Mouse (Mus musculus) adrenal gland, postnatal 36 days (tissue): ENCODE measurements around the gene Ccdc134. TPM values are rescaled to one million over a fixed set of nuclear protein-coding genes. Genes with fewer than 3 reads are reported as not detected.

Experiments used
- DNase-seq, 2 experiments: peaks; one replicate each; pipeline ENCODE4 v3.0.0; 2021; ENCODE audit warnings: mixed read lengths in 1 of 2
- total RNA-seq, 2 experiments: library from RNA; stranded (reverse); gene quantifications; 2 replicates each; pipeline ENCODE4 v1.2.3; 2021

Gene Ccdc134
- total RNA-seq, 2 experiments from 2014 or later: 6.7 to 11.3 TPM

DNA sequence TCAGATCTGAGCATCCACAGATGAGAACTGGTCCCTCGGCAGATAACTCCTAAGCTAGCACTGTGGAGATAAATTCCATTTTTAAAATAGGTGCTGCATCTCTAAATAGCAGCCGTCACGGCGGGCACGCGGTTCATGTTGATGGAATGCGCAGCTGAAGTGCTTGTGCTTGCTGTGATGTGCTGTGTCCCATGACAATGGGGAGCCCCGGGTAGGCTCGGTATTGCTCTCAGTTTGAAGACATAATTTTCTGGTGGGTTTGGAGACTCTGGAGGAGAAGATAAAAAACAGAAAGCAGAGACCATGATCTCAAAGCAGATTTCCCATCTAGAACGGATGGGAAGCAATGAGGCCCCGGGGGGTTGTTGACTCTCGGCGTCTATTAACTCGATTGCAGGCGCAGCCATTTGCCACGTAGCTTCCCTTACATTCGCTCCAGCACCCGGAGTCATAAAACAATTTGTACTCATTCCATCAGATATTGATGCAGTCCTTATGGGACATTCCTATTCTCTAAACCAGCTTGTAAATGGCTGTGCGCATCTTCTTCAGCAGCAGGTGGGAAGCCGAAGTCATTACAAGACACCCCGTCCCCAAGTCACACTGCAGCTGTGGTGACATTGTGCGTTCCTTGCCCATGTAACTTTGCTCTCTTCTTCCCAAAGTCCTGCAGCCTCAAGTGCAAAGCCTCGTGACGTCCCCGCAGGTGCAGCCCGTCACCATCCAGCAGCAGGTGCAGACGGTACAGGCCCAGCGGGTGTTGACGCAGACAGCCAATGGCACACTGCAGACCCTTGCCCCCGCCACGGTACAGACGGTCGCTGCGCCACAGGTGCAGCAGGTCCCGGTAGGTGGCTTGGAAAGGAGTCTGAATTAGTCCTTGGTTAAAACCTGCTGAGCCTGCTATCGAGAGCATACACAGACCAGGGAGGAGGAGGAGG, 43.0 kb downstream of the Ccdc134 start:
- DNase-seq: no peak

DNA sequence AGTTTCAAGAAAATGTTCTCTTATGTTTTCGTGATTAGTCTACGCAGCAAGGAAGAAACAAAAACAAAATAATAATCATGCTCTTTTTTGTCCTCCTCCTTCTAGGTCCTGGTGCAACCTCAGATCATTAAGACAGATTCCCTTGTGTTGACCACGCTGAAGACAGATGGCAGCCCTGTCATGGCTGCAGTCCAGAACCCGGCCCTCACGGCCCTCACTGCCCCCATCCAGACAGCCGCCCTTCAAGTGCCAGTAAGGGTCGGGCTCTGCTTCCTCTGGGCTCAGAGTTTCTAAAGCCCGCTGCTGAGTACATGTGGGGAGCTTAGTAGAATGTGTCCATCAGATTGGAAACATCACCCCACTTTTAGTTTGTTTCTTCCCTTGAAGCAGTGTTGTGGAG, 44.9 kb downstream of the Ccdc134 start:
- no peak for DNase-seq

DNA sequence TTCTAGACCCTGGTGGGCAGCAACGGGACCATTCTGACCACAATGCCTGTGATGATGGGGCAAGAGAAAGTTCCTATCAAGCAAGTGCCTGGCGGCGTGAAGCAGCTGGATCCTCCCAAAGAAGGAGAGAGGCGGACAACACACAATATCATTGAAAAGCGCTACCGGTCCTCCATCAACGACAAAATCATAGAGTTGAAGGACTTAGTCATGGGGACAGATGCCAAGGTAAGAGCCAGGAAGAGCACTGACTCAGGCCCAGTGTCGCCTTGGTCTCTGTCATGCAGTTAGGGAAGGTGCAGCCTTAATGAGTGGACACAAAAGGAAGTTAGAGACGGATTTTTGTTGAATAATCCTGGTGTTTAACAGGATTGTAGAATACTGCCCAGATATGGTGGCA, 47.4 kb downstream of the Ccdc134 start:
- peak in 1 of 2 experiments; percentile 42 for DNase-seq

DNA sequence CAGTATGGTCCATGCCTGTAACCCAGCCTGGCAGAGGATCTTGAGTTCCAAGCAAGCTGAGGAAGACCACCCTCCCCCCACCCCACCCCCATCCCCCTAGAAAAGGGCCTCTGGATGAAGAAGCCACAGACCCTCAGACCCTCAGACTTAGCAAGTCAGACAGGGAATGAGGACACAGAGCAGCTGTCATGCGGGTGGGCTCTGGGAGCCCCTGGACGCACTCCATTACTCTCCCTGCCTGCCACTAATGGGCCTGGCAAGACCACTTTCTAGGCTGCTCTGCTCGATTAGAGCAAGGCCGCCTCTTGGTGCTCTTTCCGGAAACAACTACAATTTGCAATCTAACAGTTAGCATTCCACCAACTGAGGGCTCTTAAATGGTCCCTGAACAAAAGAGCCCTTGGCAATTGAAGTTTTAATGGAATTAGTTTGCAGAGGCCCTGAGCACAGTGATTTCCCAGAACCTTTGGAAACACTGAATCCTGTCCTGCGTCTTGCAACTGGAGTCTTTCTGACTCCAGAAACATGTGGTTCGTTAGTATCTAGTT, 50.1 kb downstream of the Ccdc134 start:
- DNase-seq: no peak

DNA sequence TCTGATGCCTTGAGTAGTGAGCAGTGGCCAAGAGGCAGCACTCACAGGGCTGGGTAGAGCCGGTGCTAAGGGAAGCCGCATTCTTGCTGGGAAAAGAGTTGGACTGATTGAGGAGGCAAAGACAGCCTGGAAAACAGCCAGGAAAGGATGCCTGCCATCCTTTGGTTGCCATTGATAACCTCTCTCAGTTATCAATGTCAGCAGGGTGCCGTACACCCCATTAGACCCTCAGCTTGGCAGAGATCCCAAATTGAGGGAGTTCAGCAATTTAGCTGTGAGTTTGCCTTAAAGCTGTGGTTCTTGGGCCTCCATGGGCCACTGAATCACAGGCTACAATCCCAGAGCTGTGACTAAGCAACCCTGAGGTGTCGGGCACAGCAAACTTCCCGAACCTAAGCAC, 53.4 kb downstream of the Ccdc134 start:
- DNase-seq: no peak

DNA sequence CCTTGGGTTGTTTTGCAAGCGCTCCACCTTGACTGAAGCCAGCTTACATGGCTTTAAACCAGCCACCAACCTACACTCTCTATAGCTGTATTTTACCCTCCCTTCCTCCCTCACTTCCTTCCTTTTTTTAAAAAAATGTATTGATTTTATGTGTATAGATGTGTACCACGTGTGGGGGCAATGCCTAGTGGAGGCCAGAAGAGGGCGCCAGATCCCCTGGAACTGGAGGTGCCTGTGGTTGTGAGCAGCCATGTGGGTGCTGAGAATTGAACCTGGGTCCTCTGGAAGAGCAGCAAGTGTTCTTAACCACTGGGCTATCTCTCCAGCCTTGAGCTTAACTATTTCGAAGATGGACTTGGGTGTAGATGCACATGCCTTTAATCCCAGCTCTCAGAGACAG, 54.6 kb downstream of the Ccdc134 start:
- DNase-seq: no peak

DNA sequence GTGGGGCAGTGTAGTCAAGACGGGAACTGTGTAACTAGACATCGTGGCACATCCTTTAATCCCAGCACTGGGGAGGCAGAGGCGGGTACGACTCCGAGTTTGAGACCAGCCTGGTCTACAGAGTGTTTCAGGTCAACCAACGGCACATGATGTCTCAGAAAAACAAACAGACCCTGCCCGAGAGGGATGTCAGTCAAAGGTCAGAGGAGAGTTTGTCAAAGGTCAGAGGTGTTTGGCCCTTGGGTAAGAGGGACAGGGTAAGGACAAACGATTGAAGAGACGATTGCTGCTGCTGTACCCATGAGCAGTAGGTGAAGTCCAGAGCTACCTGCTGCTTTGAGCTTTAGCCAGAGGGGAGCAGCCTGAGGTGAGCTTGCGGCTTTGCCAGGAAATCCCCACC, 55.9 kb downstream of the Ccdc134 start:
- DNase-seq: no peak

DNA sequence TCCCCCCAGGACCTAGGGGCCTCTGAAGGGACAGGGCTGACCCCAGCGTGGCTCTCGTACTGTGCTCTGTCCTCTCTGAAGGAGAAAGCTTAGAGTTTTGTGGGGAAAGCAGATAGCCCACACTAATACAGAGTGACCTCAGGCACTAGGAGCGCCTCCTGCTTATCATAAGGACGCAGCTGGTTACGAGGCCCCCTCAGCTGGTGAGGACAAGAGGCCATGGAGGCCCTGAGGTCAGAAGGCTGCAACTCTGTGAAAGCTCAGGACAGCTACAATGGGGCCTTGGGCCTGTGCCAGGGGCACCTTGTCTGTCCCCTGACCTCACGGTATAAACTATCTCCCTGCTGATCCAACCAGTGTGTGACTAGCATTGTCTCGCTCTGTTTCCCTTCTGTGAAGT, 56.5 kb downstream of the Ccdc134 start:
- no peak for DNase-seq

DNA sequence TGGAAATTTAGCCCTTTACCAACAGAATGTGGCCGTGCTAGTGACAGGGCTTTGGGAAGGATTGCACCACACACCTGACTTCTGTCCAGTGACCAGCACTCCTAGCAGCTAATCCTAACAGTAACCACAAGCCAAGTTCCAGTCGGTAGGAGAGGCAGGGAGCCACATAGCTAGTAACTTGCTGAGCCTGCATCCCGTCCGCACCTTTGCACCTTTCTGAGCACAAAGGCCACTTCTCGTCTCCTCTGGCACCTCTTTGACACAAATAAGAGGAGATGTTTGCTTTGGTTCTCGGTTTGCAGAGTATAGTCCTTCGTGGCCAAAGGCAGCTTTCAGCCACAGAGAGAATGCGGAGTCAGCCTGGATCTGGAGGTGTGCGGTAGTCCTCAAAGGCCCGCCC, 56.9 kb downstream of the Ccdc134 start:
- no peak for DNase-seq

DNA sequence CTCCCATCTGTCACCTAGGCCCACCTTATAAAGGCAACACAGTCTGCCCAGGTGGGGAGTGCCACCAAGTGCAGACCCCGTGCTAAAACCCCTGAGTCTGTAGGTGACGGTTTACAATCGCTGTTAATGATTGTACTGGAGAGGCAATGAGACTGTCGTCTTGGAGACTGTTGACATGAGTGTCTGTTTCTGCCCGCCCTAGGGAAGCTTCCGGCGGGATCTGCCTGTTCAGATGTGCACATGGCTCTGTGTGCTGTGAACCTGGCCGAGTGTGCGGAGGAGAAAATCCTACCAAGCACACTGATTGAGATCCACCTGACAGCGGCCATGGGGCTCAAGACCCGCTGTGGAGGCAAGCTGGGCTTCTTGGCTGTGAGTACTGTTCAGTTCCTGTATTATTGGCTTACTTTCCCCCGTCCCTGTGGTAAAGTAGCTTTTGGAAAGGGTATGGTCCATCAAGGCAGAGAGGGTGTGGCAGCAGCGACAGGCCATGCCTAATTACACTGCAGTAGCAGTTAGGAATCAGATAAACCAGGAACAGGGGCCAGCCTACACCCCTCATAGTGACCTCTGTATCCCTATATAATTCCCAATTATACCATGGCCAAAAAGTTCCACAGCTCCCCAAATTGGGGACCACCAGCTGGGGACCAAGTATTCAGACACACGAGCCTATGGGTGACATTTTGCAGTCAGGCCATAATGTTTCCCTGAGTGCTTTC, 57.5 kb downstream of the Ccdc134 start:
- no peak for DNase-seq

DNA sequence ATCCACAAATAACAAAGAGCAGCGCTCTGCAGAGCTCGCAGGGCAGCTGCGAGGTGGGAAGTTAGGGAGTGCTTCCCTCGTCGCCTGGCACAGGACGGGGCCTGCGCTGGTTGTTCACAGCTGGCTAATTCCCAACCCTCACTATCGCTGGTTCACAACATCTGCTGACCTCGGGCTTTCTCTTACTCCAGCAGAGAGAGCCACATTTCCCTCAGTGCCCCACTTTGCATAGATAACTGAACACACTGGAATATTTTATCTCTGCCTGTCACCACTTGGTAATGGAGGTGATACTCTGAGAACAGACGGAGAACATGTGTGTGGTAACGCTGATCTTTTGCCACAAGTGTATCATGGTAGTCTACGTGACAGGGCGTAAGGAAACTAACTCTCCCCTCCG, 58.4 kb downstream of the Ccdc134 start:
- no peak for DNase-seq

DNA sequence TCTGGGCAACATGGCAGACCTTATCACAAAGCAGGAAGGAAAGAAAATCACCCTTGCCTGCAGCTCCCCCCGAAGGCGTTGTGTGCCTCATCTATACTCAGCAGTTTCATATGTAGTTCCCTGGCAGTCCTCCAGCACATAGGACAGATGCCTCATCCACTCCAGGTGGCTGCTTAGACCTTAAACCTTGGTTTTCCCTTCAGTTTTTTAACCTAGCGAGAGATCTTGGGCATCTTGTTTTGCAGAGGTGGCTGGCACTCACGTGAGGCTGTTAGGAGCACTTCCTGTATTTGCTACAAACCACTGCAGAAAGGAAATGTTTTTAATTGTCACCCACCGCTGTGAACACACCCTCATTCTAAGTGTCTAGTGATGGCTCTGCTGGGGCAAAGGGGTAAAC, 59.2 kb downstream of the Ccdc134 start:
- no peak for DNase-seq

DNA sequence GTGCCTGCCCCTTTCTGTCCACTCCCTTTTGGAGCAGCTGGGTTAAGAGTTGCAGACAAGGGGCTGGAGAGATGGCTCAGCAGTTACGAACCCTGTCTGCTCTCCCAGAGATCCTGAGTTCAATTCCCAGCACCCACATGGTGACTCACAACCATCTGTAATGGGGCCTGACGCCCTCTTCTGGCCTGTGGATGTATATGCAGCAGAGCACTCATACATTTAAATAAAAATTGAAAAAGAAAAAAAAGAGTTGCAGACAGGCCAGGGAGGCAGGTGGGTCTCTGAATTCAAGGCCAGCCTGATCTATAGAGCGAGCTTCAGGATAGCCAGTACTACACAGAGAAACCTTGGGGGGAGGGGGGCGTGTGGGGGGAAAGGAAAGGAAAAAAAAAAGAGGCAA, 59.7 kb downstream of the Ccdc134 start:
- DNase-seq: no peak

DNA sequence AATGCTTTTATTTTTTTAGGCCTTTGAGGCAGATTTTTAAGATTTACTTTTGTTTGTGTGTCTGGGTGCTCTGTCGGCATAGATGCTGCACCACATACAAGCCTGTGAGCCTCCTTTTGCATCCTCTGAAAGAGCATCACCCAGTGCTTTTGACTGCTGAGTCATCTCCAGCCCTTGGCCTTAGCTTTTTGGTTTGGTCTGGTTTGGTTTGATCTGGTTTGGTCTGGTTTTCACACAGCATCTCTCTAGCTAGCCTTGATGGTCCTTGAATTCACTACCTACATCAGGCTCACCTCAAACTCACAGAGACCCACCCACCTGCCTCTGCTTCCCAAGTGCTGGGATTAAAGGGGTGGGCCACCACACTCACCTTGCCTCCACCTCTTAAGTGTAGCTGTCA, 60.2 kb downstream of the Ccdc134 start:
- DNase-seq: no peak

DNA sequence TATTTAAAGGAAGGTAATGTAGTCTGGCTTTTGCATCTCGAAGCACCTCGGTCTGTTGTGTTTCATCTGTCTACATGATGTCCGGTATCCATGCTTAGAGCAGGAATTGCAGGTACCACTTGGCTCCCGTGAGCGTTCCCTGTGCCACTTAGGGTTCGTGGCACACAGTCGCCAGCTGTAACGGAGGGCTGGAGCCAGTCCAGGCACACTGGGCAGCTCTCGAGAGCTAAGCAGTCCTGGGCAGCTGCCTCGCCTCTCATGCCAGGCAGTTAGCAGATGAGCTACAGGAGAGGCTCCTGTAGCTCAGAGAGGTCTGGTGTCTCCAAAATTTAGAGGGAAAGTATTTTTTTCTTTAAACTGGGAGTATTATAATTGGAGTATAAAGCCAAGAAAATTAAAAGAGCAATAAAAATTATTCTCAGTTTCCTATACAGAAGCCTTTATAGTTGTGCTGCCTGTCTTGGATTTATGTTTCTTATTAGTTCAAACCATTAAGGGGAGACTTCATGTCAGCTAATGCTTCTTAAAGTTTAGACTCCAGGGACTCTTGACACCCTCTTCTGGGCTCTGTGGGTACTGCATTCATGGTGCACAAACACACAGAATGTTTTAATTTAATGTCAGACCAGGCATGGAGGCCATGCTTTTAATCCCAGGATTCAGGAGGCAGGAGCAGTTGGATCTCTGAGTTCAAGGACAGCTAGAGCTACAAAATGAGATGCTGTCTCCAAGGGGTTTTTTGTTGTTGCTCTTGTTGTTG, 60.9 kb downstream of the Ccdc134 start:
- peak; percentile 28 to 53 for DNase-seq

Other genes starting within 250 kb of the Ccdc134 start
- 10 to 100 TPM; 23.5 to 24.9 TPM for gene Polr3h, start 201.7 kb upstream of the Ccdc134 start, total RNA-seq
- gene Csdc2, start 191.2 kb upstream of the Ccdc134 start, total RNA-seq: 10 to 100 TPM; 12.4 to 16.0 TPM
- gene Pmm1, start 167.0 kb upstream of the Ccdc134 start, total RNA-seq: 10 to 100 TPM; 51.1 to 90.8 TPM
- gene 1700029P11Rik, start 147.4 kb upstream of the Ccdc134 start, total RNA-seq: not detected
- 10 to 100 TPM; 55.2 to 81.1 TPM for gene Xrcc6, start 140.1 kb upstream of the Ccdc134 start, total RNA-seq
- 100 to 1,000 TPM in 1 of 2 experiments, 10 to 100 TPM in 1; 54.2 to 105 TPM for gene Desi1, start 94.1 kb upstream of the Ccdc134 start, total RNA-seq
- 10 to 100 TPM; 88.7 to 94.1 TPM for gene Snu13, start 80.3 kb upstream of the Ccdc134 start, total RNA-seq
- gene 4930407I10Rik, start 68.8 kb upstream of the Ccdc134 start, total RNA-seq: not detected
- gene Mei1, start 57.9 kb upstream of the Ccdc134 start, total RNA-seq: 1 to 10 TPM in 1 of 2 experiments, under 1 TPM in 1; 0.76 to 3.7 TPM
- gene Srebf2, start 19.3 kb downstream of the Ccdc134 start, total RNA-seq: 100 to 1,000 TPM in 1 of 2 experiments, 10 to 100 TPM in 1; 80.3 to 113 TPM
- under 1 TPM; 0.46 to 0.73 TPM for gene Shisa8, start 84.9 kb downstream of the Ccdc134 start, total RNA-seq
- gene Tnfrsf13c, start 96.4 kb downstream of the Ccdc134 start, total RNA-seq: under 1 TPM in 1 of 2 experiments, not detected in 1; 0.20 TPM
- gene Cenpm, start 116.8 kb downstream of the Ccdc134 start, total RNA-seq: 1 to 10 TPM; 2.9 to 4.3 TPM
- 1 to 10 TPM in 1 of 2 experiments, under 1 TPM in 1; 0.23 to 1.2 TPM for gene 1500009C09Rik, start 124.5 kb downstream of the Ccdc134 start, total RNA-seq
- gene Sept3, start 147.0 kb downstream of the Ccdc134 start, total RNA-seq: 1 to 10 TPM; 2.6 to 4.3 TPM
- gene Wbp2nl, start 171.0 kb downstream of the Ccdc134 start, total RNA-seq: not detected
- 10 to 100 TPM; 59.1 to 68.1 TPM for gene Naga, start 211.0 kb downstream of the Ccdc134 start, total RNA-seq
- gene Pheta2, start 211.0 kb downstream of the Ccdc134 start, total RNA-seq: 1 to 10 TPM in 1 of 2 experiments, under 1 TPM in 1; 0.59 to 1.1 TPM
- 100 to 1,000 TPM; 166 to 186 TPM for gene Smdt1, start 211.0 kb downstream of the Ccdc134 start, total RNA-seq
- 100 to 1,000 TPM; 439 to 578 TPM for gene Ndufa6, start 226.4 kb downstream of the Ccdc134 start, total RNA-seq